Mouse (Mus musculus) neural tube, embryonic 15.5 days (tissue): ENCODE measurements around the gene Lins1. TPM values are rescaled to one million over a fixed set of nuclear protein-coding genes. Genes with fewer than 3 reads are reported as not detected.
A peak's percentile ranks its signal among the peaks of the same experiment; 100 is the strongest.

Experiments used
- ATAC-seq: fragments of 200-750 bp; cut with Nextera tagmentation; 2 replicates; pipeline ENCODE4 v1.8.0; 2017; ENCODE audit warnings: mild to moderate bottlenecking, moderate TSS enrichment, moderate library complexity; ENCODE audit not compliant: low FRiP score
- H3K27ac ChIP-seq: fragments of 300-500 bp; sonication (generic); replicated peaks from 2 replicates; pipeline ENCODE4 v1.5.1; 2015; ENCODE audit warnings: mild to moderate bottlenecking, inconsistent platforms
- H3K27me3 ChIP-seq: fragments of 300-500 bp; sonication (generic); replicated peaks from 2 replicates; pipeline ENCODE4 v1.6.1; 2015; ENCODE audit warnings: inconsistent platforms
- H3K36me3 ChIP-seq: fragments of 300-500 bp; sonication (generic); 2 replicates; pipeline ENCODE4 v1.6.1; 2015; ENCODE audit warnings: inconsistent platforms
- H3K4me1 ChIP-seq: fragments of 300-500 bp; sonication (generic); 2 replicates; pipeline ENCODE4 v1.6.1; 2015; ENCODE audit warnings: inconsistent platforms
- H3K4me2 ChIP-seq: fragments of 300-500 bp; sonication (generic); 2 replicates; pipeline ENCODE4 v1.6.1; 2015; ENCODE audit warnings: inconsistent platforms, mild to moderate bottlenecking, moderate library complexity
- H3K4me3 ChIP-seq: fragments of 300-500 bp; sonication (generic); replicated peaks from 2 replicates; pipeline ENCODE4 v1.5.1; 2015; ENCODE audit warnings: mild to moderate bottlenecking, inconsistent platforms
- H3K9ac ChIP-seq: fragments of 300-500 bp; sonication (generic); replicated peaks from 2 replicates; pipeline ENCODE4 v1.6.1; 2015; ENCODE audit warnings: mild to moderate bottlenecking, inconsistent platforms
- H3K9me3 ChIP-seq: fragments of 300-500 bp; sonication (generic); replicated peaks from 2 replicates; pipeline ENCODE4 v1.6.1; 2016; ENCODE audit warnings: inconsistent platforms
- WGBS: fragments of 180-500 bp; shearing (Covaris S2); methylation state at CpG from one replicate; pipeline ENCODE4 v1.1.7; 2015; ENCODE audit warnings: mixed read lengths; 5-methylcytosine and 5-hydroxymethylcytosine counted together
- polyA plus RNA-seq: library from polyadenylated mRNA; unstranded; fragments of >200 nt; fragmentation: Nextera tagmentation; extraction: Ambion mirVana; gene quantifications from 2 replicates; pipeline ENCODE4 v1.2.1, GENCODE M21; 2015

Gene Lins1
- 14.7 and 16.5 TPM in 2 replicates for polyA plus RNA-seq

- Histone ChIP-seq H3K4me3 (peak within 1 kb of the TSS; percentile 74), H3K27ac (peak within 1 kb of the TSS; percentile 97), H3K9me3 (no peaks in the 10 kb centered on the region), H3K9ac (peak within 1 kb of the TSS; percentile 82), H3K4me2 (peak within 1 kb of the TSS; percentile 96), H3K36me3 (peaks cover 7% of the 10 kb centered on the region; the same call in 1 of the 2 replicates), H3K4me1 (peaks cover 23% of the 10 kb centered on the region), H3K27me3 (no peaks in the 10 kb centered on the region)
- ATAC-seq, result peak; percentile 99
- under 1% methylated on average over 50 of the region's 52 CpGs for WGBS
Observed at GRCm38 (mm10) chr7:66689620-66690360, at the start of gene Lins1. Lins1 (plus strand) TSS chr7:66689889.

- H3K4me2 ChIP-seq, result no peak overlapping the region
- WGBS, result 100% methylated on average over 2 of the region's 2 CpGs
- ATAC-seq, result no peak
- no peaks in the 10 kb centered on the region for H3K9me3 ChIP-seq
- H3K27ac ChIP-seq, result no peak overlapping the region
- no peaks in the 10 kb centered on the region for H3K27me3 ChIP-seq
- no peak overlapping the region for H3K4me3 ChIP-seq
- no peaks in the 10 kb centered on the region for H3K4me1 ChIP-seq
- peaks cover 5% of the 10 kb centered on the region; the same call in 1 of the 2 replicates for H3K36me3 ChIP-seq
- no peak overlapping the region for H3K9ac ChIP-seq
Observed at GRCm38 (mm10) chr7:66645736-66646135, 44.0 kb upstream of the Lins1 start.

GRCm38 (mm10) chr7:66649181-66649580, 40.5 kb upstream of the Lins1 start:
- WGBS, result 91% methylated on average over 2 of the region's 2 CpGs
- H3K27me3 ChIP-seq, result no peaks in the 10 kb centered on the region

GRCm38 (mm10) chr7:66650883-66651282, 38.8 kb upstream of the Lins1 start:
- Histone ChIP-seq H3K9me3 (no peaks in the 10 kb centered on the region), H3K9ac (no peak overlapping the region), H3K27ac (no peak overlapping the region), H3K4me3 (no peak overlapping the region), H3K36me3 (peaks cover 9% of the 10 kb centered on the region), H3K27me3 (no peaks in the 10 kb centered on the region), H3K4me1 (no peaks in the 10 kb centered on the region; the same call in 1 of the 2 replicates), H3K4me2 (no peak overlapping the region)
- 57% methylated on average over 5 of the region's 5 CpGs for WGBS
- ATAC-seq, result no peak

More at GRCm38 (mm10) chr7:66649181-66649580, 40.5 kb upstream of the Lins1 start:
- ATAC-seq, result no peak
- H3K36me3 ChIP-seq, result peaks cover 3% of the 10 kb centered on the region
- no peak overlapping the region for H3K4me2 ChIP-seq
- H3K9me3 ChIP-seq, result no peaks in the 10 kb centered on the region
- H3K27ac ChIP-seq, result no peak overlapping the region
- no peak overlapping the region for H3K9ac ChIP-seq
- no peak overlapping the region for H3K4me3 ChIP-seq
- H3K4me1 ChIP-seq, result no peaks in the 10 kb centered on the region; the same call in 1 of the 2 replicates

GRCm38 (mm10) chr7:66652216-66652615, 37.5 kb upstream of the Lins1 start:
- H3K4me3 ChIP-seq, result no peak overlapping the region
- no peak overlapping the region for H3K9ac ChIP-seq
- no peak for ATAC-seq
- H3K27me3 ChIP-seq, result no peaks in the 10 kb centered on the region
- H3K27ac ChIP-seq, result no peak overlapping the region
- H3K4me2 ChIP-seq, result no peak overlapping the region
- WGBS, result 86% methylated on average over 4 of the region's 4 CpGs
- H3K4me1 ChIP-seq, result no peaks in the 10 kb centered on the region; the same call in 1 of the 2 replicates
- H3K36me3 ChIP-seq, result peaks cover 10% of the 10 kb centered on the region
- H3K9me3 ChIP-seq, result no peaks in the 10 kb centered on the region

GRCm38 (mm10) chr7:66653596-66653995, 36.1 kb upstream of the Lins1 start:
- ATAC-seq, result no peak
- WGBS, result 87% methylated on average over 9 of the region's 9 CpGs
- Histone ChIP-seq H3K9me3 (no peaks in the 10 kb centered on the region), H3K4me2 (no peak overlapping the region), H3K9ac (no peak overlapping the region), H3K36me3 (peaks cover 13% of the 10 kb centered on the region), H3K4me1 (no peaks in the 10 kb centered on the region; the same call in 1 of the 2 replicates), H3K27me3 (no peaks in the 10 kb centered on the region), H3K27ac (no peak overlapping the region), H3K4me3 (no peak overlapping the region)

- whole genome bisulfite sequencing, result 91% methylated on average over 9 of the region's 9 CpGs
- H3K4me3 ChIP-seq, result no peak overlapping the region
- no peak overlapping the region for H3K9ac ChIP-seq
- H3K9me3 ChIP-seq, result no peaks in the 10 kb centered on the region
- no peaks in the 10 kb centered on the region; the same call in 1 of the 2 replicates for H3K4me1 ChIP-seq
- no peak for ATAC-seq
- no peak overlapping the region for H3K4me2 ChIP-seq
- peaks cover 28% of the 10 kb centered on the region for H3K36me3 ChIP-seq
- no peaks in the 10 kb centered on the region for H3K27me3 ChIP-seq
- no peak overlapping the region for H3K27ac ChIP-seq
Observed at GRCm38 (mm10) chr7:66655471-66655870, 34.2 kb upstream of the Lins1 start.

GRCm38 (mm10) chr7:66660291-66660690, 29.4 kb upstream of the Lins1 start:
- Histone ChIP-seq H3K4me2 (no peak overlapping the region), H3K9ac (no peak overlapping the region), H3K9me3 (no peaks in the 10 kb centered on the region), H3K36me3 (peaks cover 19% of the 10 kb centered on the region), H3K4me1 (0 out of 2 replicates have a peak, but pooled peaks cover 2% of the 10 kb centered on the region), H3K27me3 (no peaks in the 10 kb centered on the region), H3K27ac (no peak overlapping the region), H3K4me3 (no peak overlapping the region)
- 87% methylated on average over 7 of the region's 7 CpGs for WGBS
- no peak for ATAC-seq

- ATAC-seq, result no peak
- Histone ChIP-seq H3K9ac (no peak overlapping the region), H3K27ac (no peak overlapping the region), H3K27me3 (no peaks in the 10 kb centered on the region), H3K4me2 (no peak overlapping the region), H3K36me3 (peaks cover 19% of the 10 kb centered on the region), H3K9me3 (no peaks in the 10 kb centered on the region), H3K4me1 (0 out of 2 replicates have a peak, but pooled peaks cover 2% of the 10 kb centered on the region), H3K4me3 (no peak overlapping the region)
- WGBS, result 85% methylated on average over 8 of the region's 8 CpGs
Observed at GRCm38 (mm10) chr7:66660972-66661371, 28.7 kb upstream of the Lins1 start.

GRCm38 (mm10) chr7:66661572-66661971, 28.1 kb upstream of the Lins1 start:
- Histone ChIP-seq H3K4me3 (no peak overlapping the region), H3K4me2 (peak overlapping the region; percentile 39)

GRCm38 (mm10) chr7:66663548-66663947, 26.1 kb upstream of the Lins1 start:
- Histone ChIP-seq H3K27ac (no peak overlapping the region), H3K27me3 (no peaks in the 10 kb centered on the region), H3K9me3 (0 out of 2 replicates have a peak, but pooled peaks cover 1% of the 10 kb centered on the region), H3K4me1 (0 out of 2 replicates have a peak, but pooled peaks cover 2% of the 10 kb centered on the region), H3K9ac (no peak overlapping the region), H3K4me3 (no peak overlapping the region), H3K36me3 (peaks cover 26% of the 10 kb centered on the region), H3K4me2 (no peak overlapping the region)
- no peak for ATAC-seq
- WGBS, result 97% methylated on average over 3 of the region's 3 CpGs

More at GRCm38 (mm10) chr7:66661572-66661971, 28.1 kb upstream of the Lins1 start:
- WGBS, result 21% methylated on average over 8 of the region's 8 CpGs
- H3K9ac ChIP-seq, result no peak overlapping the region
- H3K27ac ChIP-seq, result no peak overlapping the region
- peak; percentile 68; the same call in 1 of the 2 replicates for ATAC-seq
- 0 out of 2 replicates have a peak, but pooled peaks cover 2% of the 10 kb centered on the region for H3K4me1 ChIP-seq
- peaks cover 24% of the 10 kb centered on the region for H3K36me3 ChIP-seq
- H3K27me3 ChIP-seq, result no peaks in the 10 kb centered on the region
- no peaks in the 10 kb centered on the region for H3K9me3 ChIP-seq

GRCm38 (mm10) chr7:66667064-66667463, 22.6 kb upstream of the Lins1 start:
- Histone ChIP-seq H3K4me3 (no peak overlapping the region), H3K27ac (no peak overlapping the region), H3K4me2 (no peak overlapping the region), H3K27me3 (no peaks in the 10 kb centered on the region), H3K9ac (no peak overlapping the region), H3K9me3 (0 out of 2 replicates have a peak, but pooled peaks cover 4% of the 10 kb centered on the region), H3K4me1 (no peaks in the 10 kb centered on the region), H3K36me3 (peaks cover 34% of the 10 kb centered on the region)
- ATAC-seq, result no peak
